Mouse (Mus musculus): ENCODE measurements around the gene Prkn.

- no peak for TF ChIP-seq CTCF (IDR thresholded peaks at IDR 0.05; ENCODE audit: borderline replicate concordance, insufficient read depth, low read depth, low read length)
- TF ChIP-seq POLR2A (IDR thresholded peaks at IDR 0.05; ENCODE audit: borderline replicate concordance, insufficient read depth, low read length), result no peak
Measured at GRCm38 (mm10) chr17:11550562-11550961, 710.4 kb downstream of the Prkn start.

All from cerebellum, adult 2 months (tissue).